Mouse (Mus musculus) kidney, adult 2 months (tissue): Measurements from ENCODE around the gene Plekho1.

Experiments
- CTCF ChIP-seq: fragments of 200-500 bp; conservative IDR thresholded peaks from 2 replicates; pipeline ENCODE4 v1.5.1; 2011; ENCODE audit warnings: low read depth, mild to moderate bottlenecking, control low read depth, low read length, moderate library complexity, mixed read lengths; ENCODE audit not compliant: insufficient read depth, insufficient read length
- POLR2A ChIP-seq: fragments of 200-500 bp; IDR thresholded peaks from one replicate; pipeline ENCODE4 v1.6.1; 2011; ENCODE audit warnings: low read depth, low read length, control low read depth

DNA sequence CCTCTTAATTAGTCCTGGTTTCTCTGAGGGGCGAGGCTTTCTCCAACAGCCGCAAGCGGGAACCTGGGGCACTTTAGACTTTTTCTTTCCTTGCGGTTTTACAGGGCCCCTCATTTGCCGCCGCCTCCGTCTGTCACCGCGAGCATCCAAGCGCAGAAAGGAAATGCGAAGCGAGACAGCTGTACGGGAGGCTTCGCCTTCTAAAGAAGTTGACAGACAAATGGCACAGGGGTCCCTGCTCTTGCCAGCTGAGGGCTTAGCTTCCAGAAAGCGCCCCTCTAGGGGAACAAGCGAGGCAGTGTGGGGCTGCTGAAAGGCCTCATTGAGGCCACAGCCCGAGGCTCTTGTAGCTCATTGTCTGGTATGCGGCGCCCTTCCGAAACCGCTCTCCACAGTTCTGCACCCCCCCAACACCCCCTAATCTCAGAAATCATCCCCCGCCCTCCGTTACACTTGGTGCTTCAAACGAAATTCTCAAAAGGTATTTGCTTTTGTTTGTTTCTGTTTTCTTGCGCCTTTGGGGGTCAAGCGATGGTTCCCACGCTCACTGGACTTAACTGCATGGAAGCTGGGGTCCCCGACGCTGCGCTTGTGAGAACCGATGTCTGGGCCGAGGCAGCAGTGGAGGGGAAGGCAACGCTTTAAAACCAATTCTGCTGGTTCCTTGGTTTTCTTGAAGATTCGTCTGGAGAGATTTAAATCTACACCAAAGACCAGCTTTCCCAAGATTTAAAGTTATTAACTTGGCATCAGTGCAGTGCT lies 22.7 kb downstream of the Plekho1 start:
- TF ChIP-seq CTCF (no peak), POLR2A (no peak)
